In the genomic region with DNA sequence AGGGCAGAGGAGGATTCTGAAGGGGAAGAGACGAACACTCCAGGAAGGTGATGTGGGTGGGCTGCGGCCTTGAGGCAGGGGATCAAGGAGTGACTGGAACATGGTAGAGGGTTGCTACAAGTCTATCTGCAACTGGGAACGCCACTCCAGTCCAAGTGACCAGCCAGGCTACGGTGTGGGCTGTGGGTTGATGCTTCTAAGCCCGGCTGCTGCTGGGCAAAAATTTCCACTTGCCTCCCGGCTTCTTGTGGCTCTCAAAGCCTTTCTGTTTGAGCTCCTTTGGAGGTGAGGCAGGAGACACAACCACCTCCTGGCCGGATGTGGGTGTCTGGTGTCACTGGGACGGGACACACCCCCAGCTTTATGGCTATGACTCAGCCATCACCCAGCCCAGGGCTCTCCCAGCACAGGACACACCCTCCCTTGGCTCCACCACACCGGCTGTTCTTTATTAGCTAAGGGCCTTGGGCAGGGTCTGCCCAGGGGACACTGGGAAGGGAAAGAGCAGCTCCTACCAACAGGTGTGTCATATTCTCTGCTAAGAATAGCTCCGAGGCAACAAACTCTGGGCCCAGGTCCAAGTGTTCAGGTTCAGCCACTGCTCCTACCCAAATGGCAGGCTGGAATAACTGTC, we compare ENCODE assay signal across 9 mouse cellular contexts. TPM values are rescaled to one million over a fixed set of nuclear protein-coding genes. Genes with fewer than 3 reads are reported as not detected.
DNase-seq lines count a peak whose midpoint lies in the region; ATAC-seq and TF ChIP-seq lines count a peak whose summit lies in the region.
"Had no signal": no experiment of that assay in that cellular context is flagged by ENCODE, and none has a peak within 500 bp of the region (broad histone marks: within the 10 kb centered on the region; RNA-seq: fewer than 3 reads in every experiment).

No protein-coding gene starts in this region.

- no peak overlapping the region for H3K9ac ChIP-seq in embryonic facial prominence, embryonic 15.5 days
- H3K9ac ChIP-seq in liver, adult 2 months (ENCODE audit: low read depth, low read length): no peak overlapping the region
- H3K9ac ChIP-seq: neural tube, embryonic 12.5 days had no signal

- H3K27ac ChIP-seq in embryonic facial prominence, embryonic 15.5 days (replicated peaks): peak overlapping the region; percentile 61
- no peak overlapping the region for H3K27ac ChIP-seq in liver, adult 2 months (replicated peaks; ENCODE audit: insufficient read depth, low read depth, low read length)
- H3K27ac ChIP-seq: neural tube, embryonic 12.5 days had no signal

- CTCF ChIA-PET in Patski (lab: Charles Lee): interaction anchor here (1.2 to 1.5 kb wide), 2 partner anchors 8 to 99 kb away, joined by 3 to 4 read pairs; no protein-coding TSS in a partner anchor

- no peak overlapping the region for H3K4me3 ChIP-seq in embryonic facial prominence, embryonic 15.5 days (replicated peaks)
- no peak overlapping the region for H3K4me3 ChIP-seq in liver, adult 2 months (ENCODE audit: insufficient read depth, low read depth, low read length)
- H3K4me3 ChIP-seq: neural tube, embryonic 12.5 days had no signal

- POLR2A ChIA-PET in Patski (lab: Charles Lee): interaction anchor here (1.1 kb wide), 1 partner anchor 10 kb away, joined by 8 read pairs; a partner anchor contains a TSS

- H3K4me1 ChIP-seq in embryonic facial prominence, embryonic 15.5 days: peaks cover 20% of the 10 kb centered on the region
- no peaks in the 10 kb centered on the region for H3K4me1 ChIP-seq in liver, adult 2 months (ENCODE audit: control insufficient read depth, insufficient read depth, low read length)
- H3K4me1 ChIP-seq: neural tube, embryonic 12.5 days had no signal

- peak; percentile 94 for ATAC-seq in Patski
- peak; percentile 84 for ATAC-seq in embryonic facial prominence, embryonic 15.5 days (ENCODE audit: insufficient number of reproducible peaks, low FRiP score, low TSS enrichment, low read depth)

- in situ Hi-C loops in Patski (cut with MboI; ENCODE audit: low pct_unique_long_range_greater_than_20kb): no loop called here

- 35% methylated on average over 10 of the region's 10 CpGs for WGBS in embryonic facial prominence, embryonic 15.5 days
- WGBS in liver, adult 2 months: 61% methylated on average over 10 of the region's 10 CpGs

- H3K79me2 ChIP-seq in liver, adult 2 months (ENCODE audit: control insufficient read depth, insufficient read depth, low read length): no peaks in the 10 kb centered on the region

- intact Hi-C loops in heart, postnatal 36 days (cut with DNase I): no loop called here

- no peaks in the 10 kb centered on the region for H3K9me3 ChIP-seq in embryonic facial prominence, embryonic 15.5 days (replicated peaks)
- H3K9me3 ChIP-seq: neural tube, embryonic 12.5 days had no signal

- TF ChIP-seq CTCF in Patski (IDR thresholded peaks at IDR 0.05): no peak
- no peak for TF ChIP-seq CTCF in liver, adult 2 months (IDR thresholded peaks at IDR 0.05; ENCODE audit: low read depth, low read length)

- TF ChIP-seq POLR2A in liver, adult 2 months (IDR thresholded peaks at IDR 0.05; ENCODE audit: extremely low read depth, insufficient read depth, low read length): no peak

- H3K27me3 ChIP-seq in Patski: no peaks in the 10 kb centered on the region
- H3K27me3 ChIP-seq in embryonic facial prominence, embryonic 15.5 days: no peaks in the 10 kb centered on the region
- no peaks in the 10 kb centered on the region for H3K27me3 ChIP-seq in liver, adult 2 months (ENCODE audit: control insufficient read depth, insufficient read depth, low read length)

- DNase-seq in Patski (ENCODE audit: low read depth, low spot score): no peak
- DNase-seq in heart, postnatal 36 days: peak; percentile 43 to 71
- peak; percentile 31 for DNase-seq in liver, adult 2 months (ENCODE audit: extremely low read depth, low read depth, low spot score)
- peak; percentile 35 for DNase-seq in ovary, postnatal 36 days (ENCODE audit: low spot score)
- DNase-seq in frontal cortex, postnatal 10 days (ENCODE audit: low spot score in 2 of 2): no peak
- no peak for DNase-seq in retina, postnatal 1 day
- DNase-seq in cerebellum, adult 8-10 months: no peak

- H3K36me3 ChIP-seq in embryonic facial prominence, embryonic 15.5 days: no peaks in the 10 kb centered on the region
- no peaks in the 10 kb centered on the region for H3K36me3 ChIP-seq in liver, adult 2 months (ENCODE audit: control insufficient read depth, insufficient read depth, low read length)
- H3K36me3 ChIP-seq: neural tube, embryonic 12.5 days had no signal

- peak overlapping the region; percentile 8; the same call in 1 of the 2 replicates for H3K4me2 ChIP-seq in embryonic facial prominence, embryonic 15.5 days (replicated peaks)
- H3K4me2 ChIP-seq: neural tube, embryonic 12.5 days had no signal

RNA-seq across cellular contexts. Expression of a gene that starts 9.5 kb away (rescaled TPM):
- 126 TPM for polyA plus RNA-seq in Patski (2021)
- 66.8 and 67.1 TPM in 2 replicates for polyA plus RNA-seq in embryonic facial prominence, embryonic 15.5 days (2015; fragmentation: Nextera tagmentation; extraction: Ambion mirVana)
- 100 to 1,000 TPM; 174 to 191 TPM for total RNA-seq in heart, postnatal 36 days (2021)
- 34.0 and 34.9 TPM in 2 replicates for total RNA-seq in liver, adult 2 months (2014; rRNA removed)
- polyA plus RNA-seq in liver, adult 2 months (2012; rRNA removed): 28.9 and 29.1 TPM in 2 replicates

RNA-seq across cellular contexts. Expression of a gene that starts 36.7 kb away (rescaled TPM):
- 28.2 TPM for polyA plus RNA-seq in Patski (2021)
- 21.5 and 23.8 TPM in 2 replicates for polyA plus RNA-seq in embryonic facial prominence, embryonic 15.5 days (2015; fragmentation: Nextera tagmentation; extraction: Ambion mirVana)
- 10 to 100 TPM; 47.3 to 53.2 TPM for total RNA-seq in heart, postnatal 36 days (2021)
- total RNA-seq in liver, adult 2 months (2014; rRNA removed): 1.0 and 1.3 TPM in 2 replicates
- 2.1 and 2.2 TPM in 2 replicates for polyA plus RNA-seq in liver, adult 2 months (2012; rRNA removed)

RNA-seq across cellular contexts. Expression of a gene that starts 52.7 kb away (rescaled TPM):
- 0.15 TPM for polyA plus RNA-seq in Patski (2021)
- 3.9 and 5.5 TPM in 2 replicates for polyA plus RNA-seq in embryonic facial prominence, embryonic 15.5 days (2015; fragmentation: Nextera tagmentation; extraction: Ambion mirVana)
- 10 to 100 TPM; 11.6 to 13.1 TPM for total RNA-seq in heart, postnatal 36 days (2021)
- total RNA-seq in liver, adult 2 months (2014; rRNA removed): 7.0 and 9.3 TPM in 2 replicates
- 6.3 and 7.8 TPM in 2 replicates for polyA plus RNA-seq in liver, adult 2 months (2012; rRNA removed)

Comparison
In these comparisons a context has a peak if more than half of its experiments do, and no peak if none do; other contexts are left out.
1. DNase-seq: peak in heart, postnatal 36 days (2 of 2), liver, adult 2 months (single experiment) and ovary, postnatal 36 days (single experiment); none in Patski (single experiment), frontal cortex, postnatal 10 days (0 of 2), retina, postnatal 1 day (single experiment) and cerebellum, adult 8-10 months (single experiment).